Mouse (Mus musculus): ENCODE data around the gene Cyth1. TPM values are rescaled to one million over a fixed set of nuclear protein-coding genes. Genes with fewer than 3 reads are reported as not detected.

Gene Cyth1
- total RNA-seq, 2 experiments from 2014 or later: 28.4 to 32.2 TPM

DNA sequence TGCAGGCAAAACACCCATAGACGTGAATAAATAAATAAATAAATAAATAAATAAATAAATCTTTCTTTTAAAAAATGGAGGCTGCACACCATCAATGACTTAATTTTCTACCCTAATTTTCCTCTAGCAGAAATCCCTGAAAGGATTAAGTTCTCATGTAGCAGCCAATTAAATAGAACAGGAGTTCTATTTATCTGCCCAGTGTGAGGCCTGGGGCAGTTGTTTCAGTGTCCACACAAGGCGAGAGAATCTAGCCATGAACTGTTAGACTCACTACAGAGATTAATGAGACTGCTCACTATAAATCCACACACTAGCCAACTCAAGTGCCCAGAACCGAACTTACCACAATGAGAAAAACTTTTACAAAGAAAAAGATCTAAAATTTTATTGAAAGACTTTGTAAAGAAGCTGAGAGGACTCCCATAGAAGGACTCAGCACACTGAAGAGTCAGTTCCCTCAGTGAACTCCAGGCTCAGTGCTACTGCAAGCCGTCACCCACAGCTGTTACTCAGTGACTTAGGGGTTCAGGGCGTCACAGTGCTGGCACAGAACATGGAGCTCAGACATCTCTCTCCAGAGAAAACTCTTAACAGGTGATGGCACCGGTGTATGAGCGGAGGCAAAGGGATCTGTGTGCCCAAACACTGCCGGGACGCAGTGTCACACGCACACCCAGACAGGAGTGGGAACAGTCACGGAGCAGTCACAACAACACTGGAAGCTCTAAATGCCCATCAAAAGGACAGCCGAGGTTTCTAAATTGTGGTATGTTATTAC is 23.1 kb downstream of the Cyth1 start:
- DNase-seq (ENCODE audit: low spot score in 2 of 2): no peak

DNA sequence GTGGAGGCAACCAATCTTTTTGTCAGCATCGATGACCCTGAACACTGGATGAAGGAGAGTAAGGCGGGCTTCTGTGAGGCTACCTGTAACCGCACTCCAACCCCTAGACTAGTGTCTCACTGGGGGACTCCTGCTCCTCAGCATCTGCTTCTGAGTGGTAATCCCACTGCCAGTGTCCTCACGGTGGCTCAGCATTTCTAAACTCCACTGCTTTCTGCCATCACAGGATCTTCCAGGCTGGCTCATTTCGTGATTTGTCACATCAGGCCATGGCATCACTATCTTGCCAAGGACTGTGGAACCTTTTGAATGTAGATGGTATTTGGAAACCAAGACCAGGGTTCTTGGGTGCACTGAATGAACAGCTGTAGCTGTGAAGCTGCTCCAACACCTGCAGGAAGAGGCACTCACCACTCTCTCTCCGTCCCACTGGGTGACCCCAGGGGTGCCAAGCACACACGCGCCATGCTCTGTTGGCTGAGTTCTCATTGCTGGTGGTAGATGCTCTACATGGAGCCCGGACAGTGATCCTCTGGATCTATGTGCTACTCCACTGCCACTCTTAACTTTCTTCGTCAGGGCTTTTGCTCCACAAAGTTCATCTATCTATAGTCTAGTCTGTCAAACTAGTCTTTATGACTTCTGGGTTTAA is 24.9 kb downstream of the Cyth1 start:
- DNase-seq (ENCODE audit: low spot score in 2 of 2): no peak

DNA sequence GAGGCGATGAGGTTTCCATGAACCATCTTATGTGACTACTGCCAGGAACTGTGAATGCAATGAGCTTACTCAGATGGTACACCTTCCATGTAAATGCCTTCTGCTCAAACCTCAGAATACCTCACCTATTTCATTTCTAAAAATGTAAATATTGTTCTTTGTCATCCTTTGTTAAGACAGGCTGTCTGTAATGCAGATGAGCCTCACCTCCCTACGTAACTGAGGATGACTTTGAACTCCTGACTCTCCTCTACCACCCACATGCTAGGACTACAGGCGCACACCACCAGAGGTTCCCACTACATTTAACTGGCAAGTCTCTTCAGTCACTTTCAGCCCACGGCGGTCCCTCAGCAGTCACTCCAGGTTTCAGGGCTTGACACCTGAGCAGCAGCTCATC is 25.5 kb downstream of the Cyth1 start:
- no peak for DNase-seq (ENCODE audit: low spot score in 2 of 2)

DNA sequence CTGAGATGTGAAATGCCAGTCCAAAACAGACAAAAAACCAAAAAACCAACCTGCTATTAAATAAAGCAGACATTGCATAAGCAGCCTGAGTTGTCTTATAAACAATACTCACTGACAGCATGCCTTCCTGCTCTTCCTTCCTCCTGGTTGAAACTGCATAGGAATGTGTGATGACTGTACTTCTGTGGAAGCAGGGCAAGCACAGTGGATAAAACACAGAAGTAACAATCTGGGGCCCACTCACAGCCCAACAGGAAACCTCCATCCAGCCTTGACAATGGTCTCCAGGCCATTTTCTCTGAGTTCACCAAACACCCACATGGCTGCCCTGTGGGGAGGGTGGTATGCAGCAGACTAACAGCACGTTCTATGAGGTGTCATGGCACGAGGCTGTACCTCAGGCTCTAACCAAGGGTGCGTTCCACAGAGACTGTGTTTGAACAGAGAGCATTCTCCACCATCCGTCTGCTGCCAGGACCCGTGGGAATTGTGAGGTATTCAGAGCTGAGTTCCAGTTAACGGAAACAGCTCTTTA is 26.0 kb downstream of the Cyth1 start:
- no peak for DNase-seq (ENCODE audit: low spot score in 2 of 2)

DNA sequence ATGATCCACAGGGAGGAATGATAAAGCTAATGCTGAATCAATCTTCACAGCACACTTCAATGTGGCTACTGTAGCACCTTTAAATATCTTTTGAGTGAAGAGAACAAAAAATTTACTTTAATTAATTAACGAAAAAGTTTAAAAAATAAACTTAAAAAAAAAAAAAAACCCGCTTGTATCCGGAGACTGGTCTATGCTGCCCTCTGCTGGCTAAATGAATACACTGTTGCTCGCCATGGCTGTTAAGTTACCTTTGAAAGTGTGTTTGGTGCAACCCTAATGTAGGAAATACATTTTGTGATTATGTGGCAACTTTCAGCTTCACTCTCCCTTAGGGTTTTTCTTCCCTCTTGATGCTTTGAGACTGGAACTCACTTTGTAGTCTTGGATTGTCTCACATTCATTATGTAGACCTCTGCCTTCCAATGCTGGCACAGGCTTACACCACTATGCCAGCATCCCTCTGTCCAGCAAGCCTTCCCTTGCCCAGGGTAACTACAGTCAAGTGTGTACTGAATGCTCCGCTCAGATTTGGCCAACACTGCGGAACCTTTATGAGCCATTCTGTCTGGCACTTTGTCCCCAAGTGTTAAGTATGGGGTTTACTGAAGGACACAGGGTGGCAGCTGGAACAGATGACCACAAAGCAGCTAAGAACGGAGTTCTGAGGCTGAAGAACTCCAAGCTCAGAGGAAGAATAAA is 27.7 kb downstream of the Cyth1 start:
- peak in 1 of 2 experiments; percentile 55 for DNase-seq (ENCODE audit: low spot score in 2 of 2)

DNA sequence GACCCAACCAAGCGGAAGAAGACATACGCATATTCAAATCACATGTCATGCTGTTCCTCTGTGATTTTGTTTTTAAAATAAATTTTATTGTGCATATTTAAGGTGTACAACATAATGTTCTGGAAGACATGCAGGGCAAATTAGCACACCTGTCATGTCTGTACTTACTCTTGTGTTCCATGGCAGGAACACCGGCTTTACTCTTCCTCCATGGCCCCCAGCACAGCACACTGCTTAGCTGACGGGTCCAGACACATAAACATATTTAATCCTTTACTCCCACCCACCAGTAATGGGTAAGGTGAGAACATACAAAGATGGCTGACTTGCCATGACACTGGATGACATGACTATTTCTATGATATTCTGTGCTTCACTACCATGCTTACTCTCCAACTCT is 29.3 kb downstream of the Cyth1 start:
- DNase-seq (ENCODE audit: low spot score in 2 of 2): no peak

DNA sequence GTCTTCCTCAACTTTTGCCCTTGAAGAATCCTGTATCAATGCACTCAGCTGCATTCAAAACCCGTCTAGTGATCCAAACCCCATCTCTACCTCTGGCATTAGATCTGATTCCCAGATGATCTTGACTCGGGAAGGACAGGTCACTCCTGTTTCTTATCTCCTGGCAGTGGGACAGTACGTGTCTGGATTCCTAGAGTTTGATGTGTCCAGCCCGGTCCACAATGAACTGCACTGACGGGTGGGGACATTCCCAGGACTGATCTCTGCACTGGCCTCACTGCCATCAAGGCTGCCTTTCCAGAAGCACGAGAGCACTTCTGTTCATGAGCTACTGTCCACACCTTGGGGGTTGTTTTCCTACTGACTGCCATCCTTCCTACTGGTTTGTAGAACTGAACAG is 31.9 kb downstream of the Cyth1 start:
- DNase-seq (ENCODE audit: low spot score in 2 of 2): no peak

DNA sequence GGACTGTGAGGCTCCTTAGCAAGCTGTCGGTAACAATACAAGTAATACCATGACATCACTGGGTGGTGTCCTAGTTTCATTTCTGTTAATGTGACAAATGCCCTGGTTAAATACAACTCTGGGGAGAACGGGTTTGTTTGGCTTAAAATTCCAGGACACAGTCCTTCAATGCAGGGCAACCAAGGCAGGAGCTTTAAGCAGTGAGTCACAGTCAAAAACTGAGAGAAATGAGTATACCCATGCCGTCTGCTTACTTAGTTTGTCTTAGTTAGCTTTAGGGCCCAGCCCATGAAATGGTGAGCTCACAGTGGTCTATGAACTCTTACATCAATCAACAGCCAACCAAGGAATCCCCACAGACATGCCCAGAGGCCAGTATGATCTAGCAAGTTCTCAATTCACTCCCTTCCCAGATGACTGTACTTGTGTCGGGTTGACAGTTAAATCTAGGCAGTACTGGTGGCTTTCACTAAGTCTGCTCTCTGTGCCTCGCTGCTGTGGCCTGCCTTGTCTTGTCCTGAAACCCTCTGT is 32.4 kb downstream of the Cyth1 start:
- DNase-seq (ENCODE audit: low spot score in 2 of 2): no peak

DNA sequence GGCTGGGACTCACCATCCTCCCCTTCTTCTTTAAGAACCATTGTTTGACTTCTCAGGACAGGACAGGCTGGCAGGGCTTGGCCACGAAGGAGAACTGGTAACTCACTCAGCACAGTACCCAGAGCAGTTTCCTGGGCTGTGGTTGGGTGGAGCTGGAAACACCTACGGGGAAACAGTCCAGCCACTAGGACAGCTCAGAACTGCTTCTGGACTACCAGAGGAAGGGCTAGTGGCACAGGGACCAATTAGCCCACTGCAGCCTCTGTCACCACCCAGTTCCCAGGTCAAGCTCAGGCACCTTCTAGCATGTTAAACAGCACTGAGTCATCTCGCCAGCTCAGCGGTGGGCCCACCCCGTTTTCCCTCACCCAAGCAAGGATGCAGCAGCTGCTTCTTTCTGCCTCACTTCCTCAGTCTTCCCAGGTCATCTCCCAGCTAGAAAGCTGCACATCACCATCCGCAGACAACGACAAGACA is 35.7 kb downstream of the Cyth1 start:
- no peak for DNase-seq (ENCODE audit: low spot score in 2 of 2)

DNA sequence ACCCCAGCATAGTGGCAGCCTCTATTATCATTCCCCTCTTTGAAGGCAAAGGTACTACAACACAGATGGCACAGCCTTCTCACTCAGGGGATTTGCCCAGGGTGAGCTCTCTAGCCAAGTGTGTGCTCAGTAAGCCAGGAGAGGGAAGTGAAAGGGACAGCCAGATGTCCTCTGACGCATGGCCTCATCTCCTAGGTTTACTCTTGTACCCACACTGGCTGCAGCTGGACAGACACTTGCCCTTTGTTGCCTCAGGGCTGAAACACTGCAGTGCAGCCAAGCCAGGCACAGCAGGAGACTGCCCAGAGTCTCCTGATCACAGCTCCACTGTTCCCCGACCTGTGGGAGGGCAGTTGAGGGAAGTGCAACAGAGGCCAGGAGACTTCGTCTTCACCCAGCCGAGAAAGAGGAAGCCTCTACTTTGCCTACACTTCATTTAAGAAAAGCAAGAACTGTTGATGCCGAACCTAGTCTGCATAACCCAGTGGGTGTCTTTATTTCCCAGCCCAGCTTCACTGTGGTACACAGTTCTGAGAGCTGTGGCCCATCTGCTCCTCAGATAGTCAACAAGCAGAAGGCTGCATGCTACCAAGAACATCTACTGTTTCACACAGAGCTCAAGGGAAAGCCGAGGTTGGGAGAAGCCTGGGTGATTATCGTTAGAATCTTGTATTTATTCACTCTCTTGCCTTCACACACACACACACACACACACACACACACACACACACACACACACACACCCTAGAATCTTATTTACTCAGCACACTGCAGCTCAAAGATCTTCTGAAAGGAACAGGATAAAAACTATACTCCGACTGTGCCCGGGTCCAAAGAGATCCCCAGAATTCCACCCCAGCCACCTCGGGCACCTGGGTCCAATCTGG is 36.4 kb downstream of the Cyth1 start:
- DNase-seq (ENCODE audit: low spot score in 2 of 2): no peak

DNA sequence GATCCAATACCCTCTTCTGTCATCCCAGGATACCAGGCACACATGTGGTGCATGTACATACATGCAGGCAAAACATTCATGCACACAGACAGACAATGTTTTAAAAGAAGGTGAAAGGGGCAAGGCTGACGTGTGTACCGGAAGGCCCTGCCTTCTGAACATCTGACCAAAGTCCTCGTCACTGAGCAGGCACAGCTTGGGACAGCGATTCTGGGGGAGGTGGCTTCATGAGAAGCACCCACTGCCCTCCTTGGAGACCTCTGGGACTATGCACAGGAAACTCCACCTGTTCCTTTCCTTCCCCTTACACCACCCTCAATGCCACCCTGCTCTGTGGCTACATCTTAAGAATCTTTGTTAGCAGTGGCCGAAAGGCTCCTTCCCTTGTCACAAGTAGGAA is 37.4 kb downstream of the Cyth1 start:
- DNase-seq (ENCODE audit: low spot score in 2 of 2): no peak

DNA sequence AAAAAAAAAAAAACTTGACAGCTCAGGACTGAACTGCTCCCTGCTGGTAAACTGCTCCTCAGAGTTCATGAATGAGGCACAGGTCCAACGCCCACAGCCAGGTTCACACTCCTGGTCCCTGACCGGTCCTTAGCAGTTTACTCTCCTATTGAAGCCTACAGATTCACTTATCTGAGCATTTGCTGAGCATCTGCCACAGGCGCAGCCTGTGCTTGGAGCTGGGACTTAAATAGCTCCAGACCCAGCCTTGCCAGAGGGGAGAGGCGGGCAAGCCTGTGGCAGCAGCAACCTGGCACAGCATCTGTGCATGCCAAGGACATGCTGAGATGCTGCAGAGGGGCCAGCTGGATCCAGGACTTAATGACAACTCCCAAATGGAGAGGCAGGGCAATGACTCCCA is 38.3 kb downstream of the Cyth1 start:
- DNase-seq (ENCODE audit: low spot score in 2 of 2): no peak

DNA sequence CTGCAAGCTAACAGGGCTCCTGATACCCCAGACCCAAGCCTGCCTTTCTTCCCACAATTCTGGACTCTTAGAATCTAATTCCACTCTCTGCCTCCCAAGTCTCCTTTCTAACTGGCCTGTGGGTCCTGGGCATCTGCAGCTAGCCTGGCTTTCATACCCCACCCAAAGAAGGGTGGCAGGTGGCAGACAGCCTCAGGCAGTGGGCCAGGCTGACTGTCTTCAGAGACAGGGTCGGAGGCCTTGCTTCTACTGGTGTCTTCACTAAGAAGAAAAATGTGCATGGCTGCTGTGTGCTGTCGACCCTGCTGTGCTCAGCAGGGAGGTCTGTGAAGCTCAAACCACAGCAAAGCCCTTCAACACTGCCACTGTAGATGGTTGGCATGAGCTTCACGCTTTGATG is 39.0 kb downstream of the Cyth1 start:
- DNase-seq (ENCODE audit: low spot score in 2 of 2): no peak

DNA sequence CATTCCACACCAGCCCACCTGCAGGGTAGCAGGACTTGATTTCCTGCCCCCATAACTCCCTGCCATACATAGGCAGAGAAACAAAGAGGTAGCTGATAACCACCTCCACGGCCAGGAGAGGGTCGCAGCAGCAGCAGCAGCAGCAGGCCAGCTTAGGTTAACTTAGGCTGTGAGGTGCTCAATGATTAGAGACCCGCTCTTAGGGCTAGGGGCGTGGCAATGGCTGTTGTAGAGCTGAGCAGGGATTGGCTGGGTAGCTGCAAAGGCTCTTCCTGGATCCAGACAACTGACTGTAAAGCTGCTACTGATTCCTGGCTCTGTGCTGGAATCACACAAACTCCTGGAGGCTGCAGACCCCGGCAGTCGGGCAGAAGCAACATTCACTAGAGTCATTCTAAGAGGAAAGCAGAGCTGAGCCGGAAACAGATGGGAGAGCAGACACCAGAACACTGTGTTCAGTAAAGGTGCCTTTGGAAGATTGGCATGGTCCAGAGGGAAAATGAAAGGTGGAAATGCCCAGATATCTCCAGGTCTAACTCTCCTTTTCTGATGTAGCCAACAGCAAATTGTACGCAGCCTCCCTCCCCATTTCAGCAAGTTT is 39.6 kb downstream of the Cyth1 start:
- no peak for DNase-seq (ENCODE audit: low spot score in 2 of 2)

DNA sequence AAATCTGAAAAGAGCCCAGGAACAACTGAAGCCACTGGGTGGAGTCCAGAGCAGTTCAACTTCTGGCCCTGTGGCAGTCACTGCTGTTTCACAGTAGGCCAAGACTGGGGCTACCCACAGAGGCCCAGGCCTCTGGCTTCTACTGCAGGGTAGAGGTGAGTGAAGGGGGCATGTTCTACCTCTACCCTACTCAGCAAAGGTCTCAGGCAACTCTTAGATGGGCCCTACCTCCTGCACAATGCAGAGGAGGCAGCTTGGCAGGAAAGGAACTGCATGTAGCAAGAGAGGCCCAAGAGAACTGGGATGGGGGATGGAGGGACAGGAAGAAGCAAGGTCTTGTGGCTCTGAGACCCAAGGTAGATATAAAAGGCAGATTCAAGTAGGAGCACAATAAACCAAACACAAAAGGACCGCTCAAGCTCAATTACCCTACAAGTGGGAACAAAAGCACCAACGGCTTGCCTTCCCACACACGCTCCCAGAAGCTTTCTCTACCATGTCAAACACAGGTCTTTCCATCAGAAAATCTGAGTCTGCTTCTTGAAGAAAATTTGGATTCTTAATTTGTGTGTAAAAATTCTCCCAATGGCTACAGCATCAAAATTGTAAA is 40.9 kb downstream of the Cyth1 start:
- DNase-seq (ENCODE audit: low spot score in 2 of 2): no peak

DNA sequence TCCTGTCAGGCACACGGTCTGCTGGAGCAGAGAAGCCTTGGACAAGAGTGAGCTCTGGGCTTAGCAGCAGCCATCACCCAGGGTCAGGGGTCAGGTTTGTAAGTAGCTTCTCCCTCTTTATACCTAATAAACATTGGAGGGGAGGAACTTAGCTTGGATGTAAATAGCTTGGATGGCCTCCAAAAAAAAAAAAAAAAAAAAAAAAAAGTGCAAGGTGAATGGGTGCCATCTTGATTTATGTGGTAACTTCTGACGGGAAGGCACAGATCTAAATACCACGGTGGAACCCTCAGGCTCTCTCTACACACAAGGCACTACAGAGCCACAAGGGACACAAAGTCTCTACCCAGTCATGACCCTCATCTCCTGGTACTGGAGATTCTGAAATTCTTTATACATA is 42.1 kb downstream of the Cyth1 start:
- no peak for DNase-seq (ENCODE audit: low spot score in 2 of 2)

DNA sequence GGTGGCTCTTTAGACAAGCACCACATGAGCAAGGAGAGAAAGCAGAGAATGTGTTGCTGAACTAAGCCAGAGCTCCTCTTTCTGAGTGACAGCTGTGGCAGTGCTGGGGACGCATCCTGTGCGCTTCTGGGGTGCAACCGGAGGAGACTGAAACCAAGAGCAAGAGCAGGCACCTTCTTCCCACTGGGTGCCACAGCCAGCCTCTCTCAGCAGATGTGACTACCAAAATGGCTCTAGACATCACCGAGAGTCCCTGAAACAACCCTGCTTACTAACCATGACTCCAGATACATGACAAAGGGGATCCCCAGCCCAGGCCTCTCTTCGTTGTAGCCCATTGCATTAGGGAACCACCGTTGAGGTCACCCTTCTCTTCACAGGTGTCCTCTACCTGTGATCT is 44.9 kb downstream of the Cyth1 start:
- no peak for DNase-seq (ENCODE audit: low spot score in 2 of 2)

DNA sequence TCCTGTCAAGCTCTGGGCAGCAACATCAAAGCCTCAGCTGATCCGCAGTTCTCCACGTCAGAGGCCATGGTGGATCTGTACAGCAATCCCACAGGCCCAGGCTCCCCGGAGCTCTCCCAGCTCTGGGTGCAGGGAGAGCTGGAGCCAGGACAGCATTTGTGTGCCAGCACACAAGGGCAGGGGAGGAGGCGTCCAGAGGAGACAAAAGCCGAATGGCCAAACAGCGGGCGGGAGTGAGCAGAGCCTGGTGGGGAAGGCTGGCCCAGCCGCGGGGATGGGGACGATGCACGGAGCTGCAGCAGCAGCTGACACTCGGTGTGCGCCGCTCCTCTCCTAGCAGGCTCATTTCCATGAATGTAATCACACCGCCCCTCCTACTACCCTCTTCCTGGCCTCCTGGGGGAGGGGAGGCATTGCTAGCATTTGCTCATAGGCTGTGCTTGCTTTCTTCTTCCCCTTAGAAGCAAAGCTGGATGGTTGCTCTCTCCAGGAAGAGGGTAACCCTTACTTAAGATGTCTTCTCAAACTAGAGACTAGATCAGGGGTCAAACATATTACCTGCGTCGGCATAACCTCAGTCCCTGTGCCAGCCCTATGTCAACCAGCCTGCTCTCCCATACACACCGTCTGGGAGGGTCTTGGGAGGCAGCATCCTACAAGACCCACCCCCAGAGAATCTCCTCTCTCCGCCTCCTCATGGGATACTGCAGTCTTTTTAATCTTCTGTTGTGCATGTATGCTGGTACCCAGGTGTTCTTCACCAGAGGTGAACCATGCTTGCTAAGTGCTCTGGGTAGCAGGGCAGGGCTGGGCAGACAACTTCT is 45.8 kb downstream of the Cyth1 start:
- peak; percentile 55 to 71 for DNase-seq (ENCODE audit: low spot score in 2 of 2)

DNA sequence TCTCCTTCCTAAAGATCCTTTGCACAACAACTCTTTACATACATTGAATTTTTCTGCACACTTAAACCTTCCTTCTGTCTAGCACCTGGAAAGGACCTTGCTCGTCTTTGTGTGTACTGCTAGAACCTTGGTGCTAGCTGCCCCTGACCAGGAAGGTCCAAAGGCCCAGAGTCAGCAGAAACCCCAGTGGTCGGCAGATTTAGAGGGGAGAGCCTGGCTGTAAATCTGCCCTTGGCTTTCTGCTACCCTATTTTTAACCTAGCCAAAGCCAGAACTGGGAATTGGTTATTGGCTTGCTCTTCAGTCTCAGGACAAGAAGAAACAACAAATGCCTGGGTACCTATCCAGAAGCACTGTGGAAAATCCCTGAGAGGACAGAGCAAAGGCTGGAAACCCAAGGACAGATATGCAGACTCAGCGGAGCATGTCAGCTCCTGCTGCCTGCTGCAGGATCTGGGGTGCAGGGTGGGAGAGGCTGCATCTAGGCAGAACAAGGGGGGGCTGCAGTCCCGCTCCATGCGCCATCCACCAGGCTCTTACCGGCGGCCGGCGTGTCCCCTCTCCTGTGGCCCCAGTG is 46.5 kb downstream of the Cyth1 start:
- DNase-seq (ENCODE audit: low spot score in 2 of 2): no peak

Data from gastrocnemius, postnatal 4 days (tissue).